Mouse (Mus musculus) embryonic stem cell, embryonic (primary cell): ENCODE measurements around the gene Zfp697.
"Not testable (repeated sequence)": the region's sequence is repeated elsewhere in the genome, so short reads cannot be mapped to it uniquely, and the experiment has no call there.

ENCODE experiments used
- CTCF ChIA-PET, 4 experiments: fragments of 300-600 bp in 2 of 4; fragments of 350-600 bp in 2 of 4; sonication (Branson Sonifier 250); formaldehyde crosslinking; loops; one replicate each; lab custom pipeline; 2022; ENCODE audit warnings: inconsistent platforms in 2 of 4; lab: Charles Lee
- POLR2A ChIA-PET, 4 experiments: fragments of 300-600 bp in 2 of 4; fragments of 350-600 bp in 2 of 4; sonication (Branson Sonifier 250); formaldehyde crosslinking; loops; one replicate each; lab custom pipeline; 2022; ENCODE audit warnings: antibody characterized with exemption in 4 of 4, inconsistent platforms in 1 of 4; lab: Charles Lee

Gene Zfp697

GRCm38 (mm10) chr3:98434088-98434816 lies 52.0 kb downstream of the Zfp697 start:
- CTCF ChIA-PET: interaction anchor here in 1 of 4 experiments (0.6 kb wide), 1 partner anchor 1596 kb away, joined by 3 read pairs; no protein-coding TSS in a partner anchor
- POLR2A ChIA-PET: interaction anchor here in 1 of 4 experiments (0.6 kb wide), 1 partner anchor 637 kb away, joined by 3 read pairs; no protein-coding TSS in a partner anchor

GRCm38 (mm10) chr3:98435030-98435429 lies 52.8 kb downstream of the Zfp697 start:
- CTCF ChIA-PET: interaction anchor here in 1 of 4 experiments (0.6 kb wide), 1 partner anchor 1597 kb away, joined by 3 read pairs; no protein-coding TSS in a partner anchor
- POLR2A ChIA-PET: no interaction called here

- CTCF ChIA-PET: interaction anchor here in 2 of 4 experiments (0.6 to 1.6 kb wide), 3 partner anchors 215 to 268 kb away, joined by 3 to 6 read pairs (median 3); no protein-coding TSS in a partner anchor
- POLR2A ChIA-PET: not testable (repeated sequence)
These were observed 60.0 kb downstream of the Zfp697 start for GRCm38 (mm10) chr3:98442245-98442644.

- POLR2A ChIA-PET: not testable (repeated sequence)
- CTCF ChIA-PET: interaction anchor here in 2 of 4 experiments (0.7 to 1.6 kb wide), 2 partner anchors 95 to 216 kb away, joined by 6 read pairs; no protein-coding TSS in a partner anchor
These were observed 61.0 kb downstream of the Zfp697 start for GRCm38 (mm10) chr3:98443149-98443779.

- POLR2A ChIA-PET: not testable (repeated sequence)
- CTCF ChIA-PET: interaction anchor here in 1 of 4 experiments (0.7 kb wide), 2 partner anchors 95 to 173 kb away, joined by 5 to 6 read pairs; no protein-coding TSS in a partner anchor
These were observed 61.7 kb downstream of the Zfp697 start for GRCm38 (mm10) chr3:98443924-98444323.

- CTCF ChIA-PET: interaction anchor here in 1 of 4 experiments (0.6 kb wide), 1 partner anchor 105 kb away, joined by 7 read pairs; no protein-coding TSS in a partner anchor
- POLR2A ChIA-PET: not testable (repeated sequence)
These were observed 71.5 kb downstream of the Zfp697 start for GRCm38 (mm10) chr3:98453786-98454185.

- POLR2A ChIA-PET, CTCF ChIA-PET: not testable (repeated sequence)
These were observed 74.8 kb downstream of the Zfp697 start, which contains the start of gene Gm4450 for GRCm38 (mm10) chr3:98457026-98457425. Gene Gm4450 (minus strand): TSS chr3:98457126.

GRCm38 (mm10) chr3:98469323-98469722 lies 87.1 kb downstream of the Zfp697 start:
- CTCF ChIA-PET, POLR2A ChIA-PET: not testable (repeated sequence)

GRCm38 (mm10) chr3:98471057-98471456 lies 88.8 kb downstream of the Zfp697 start:
- POLR2A ChIA-PET: not testable (repeated sequence)

GRCm38 (mm10) chr3:98471499-98471898 lies 89.2 kb downstream of the Zfp697 start:
- CTCF ChIA-PET, POLR2A ChIA-PET: not testable (repeated sequence)

More at GRCm38 (mm10) chr3:98471057-98471456, 88.8 kb downstream of the Zfp697 start:
- CTCF ChIA-PET: not testable (repeated sequence)

GRCm38 (mm10) chr3:98494184-98494583 lies 111.9 kb downstream of the Zfp697 start:
- POLR2A ChIA-PET, CTCF ChIA-PET: not testable (repeated sequence)

GRCm38 (mm10) chr3:98495055-98495454 lies 112.8 kb downstream of the Zfp697 start:
- POLR2A ChIA-PET, CTCF ChIA-PET: not testable (repeated sequence)

- POLR2A ChIA-PET, CTCF ChIA-PET: not testable (repeated sequence)
These were observed 114.5 kb downstream of the Zfp697 start for GRCm38 (mm10) chr3:98496762-98497161.

- POLR2A ChIA-PET, CTCF ChIA-PET: not testable (repeated sequence)
These were observed 115.1 kb downstream of the Zfp697 start for GRCm38 (mm10) chr3:98497401-98497800.

- CTCF ChIA-PET, POLR2A ChIA-PET: not testable (repeated sequence)
These were observed 125.0 kb downstream of the Zfp697 start for GRCm38 (mm10) chr3:98507229-98507628.

- CTCF ChIA-PET: not testable (repeated sequence)
These were observed 128.2 kb downstream of the Zfp697 start, which contains the start of gene Hsd3b4 for GRCm38 (mm10) chr3:98510414-98510813. Gene Hsd3b4 (minus strand): TSS chr3:98510514.

GRCm38 (mm10) chr3:98522779-98523178 lies 140.5 kb downstream of the Zfp697 start:
- POLR2A ChIA-PET: not testable (repeated sequence)

More at GRCm38 (mm10) chr3:98510414-98510813, 128.2 kb downstream of the Zfp697 start, which contains the start of gene Hsd3b4:
- POLR2A ChIA-PET: not testable (repeated sequence)

GRCm38 (mm10) chr3:98524552-98524951 lies 142.3 kb downstream of the Zfp697 start:
- POLR2A ChIA-PET, CTCF ChIA-PET: not testable (repeated sequence)

More at GRCm38 (mm10) chr3:98522779-98523178, 140.5 kb downstream of the Zfp697 start:
- CTCF ChIA-PET: not testable (repeated sequence)

GRCm38 (mm10) chr3:98524978-98525377 lies 142.7 kb downstream of the Zfp697 start:
- CTCF ChIA-PET, POLR2A ChIA-PET: not testable (repeated sequence)

- CTCF ChIA-PET, POLR2A ChIA-PET: not testable (repeated sequence)
These were observed 165.4 kb downstream of the Zfp697 start for GRCm38 (mm10) chr3:98547641-98548040.
